Mouse (Mus musculus): ENCODE data around the gene Ghr.

- TF ChIP-seq CTCF (IDR thresholded peaks at IDR 0.05; ENCODE audit: low read depth) (no peak), EP300 (optimal IDR thresholded peaks at IDR 0.05) (no peak)
These were observed 148.8 kb downstream of the Ghr start for GRCm38 (mm10) chr15:3434461-3434860.
